Comparison of ENCODE assay signal across 9 mouse cellular contexts in genomic region chr6:113605224-113605545, GRCm38 (mm10). TPM values are rescaled to one million over a fixed set of nuclear protein-coding genes. Genes with fewer than 3 reads are reported as not detected.
DNase-seq lines count a peak whose midpoint lies in the region; ATAC-seq lines count a peak whose summit lies in the region.
"Had no signal": no experiment of that assay in that cellular context is flagged by ENCODE, and none has a peak within 500 bp of the region (broad histone marks: within the 10 kb centered on the region; RNA-seq: fewer than 3 reads in every experiment).

No protein-coding gene starts in this region.

- peak overlapping the region; percentile 91 for H3K4me2 ChIP-seq in forebrain, embryonic 12.5 days
- H3K4me2 ChIP-seq in liver, embryonic 16.5 days (ENCODE audit: low read depth, low read length), result peak overlapping the region; percentile 81

- DNase-seq in frontal cortex, postnatal 10 days (ENCODE audit: low spot score in 2 of 2), result no peak
- no peak for DNase-seq in thymus, postnatal 10 days (ENCODE audit: low spot score in 2 of 2)
- DNase-seq in adrenal gland, adult 2 months, result no peak
- no peak for DNase-seq in layer of hippocampus, adult 9-10 months (ENCODE audit: low spot score)

- peak overlapping the region; percentile 89 for H3K9ac ChIP-seq in forebrain, embryonic 12.5 days
- peak overlapping the region; percentile 90 for H3K9ac ChIP-seq in liver, embryonic 16.5 days (ENCODE audit: low read depth, low read length)

- H3K27me3 ChIP-seq in forebrain, embryonic 12.5 days, result no peaks in the 10 kb centered on the region
- H3K27me3 ChIP-seq in liver, embryonic 16.5 days (ENCODE audit: control insufficient read depth, insufficient read depth, low read depth, low read length), result no peaks in the 10 kb centered on the region

- H3K9me3 ChIP-seq in forebrain, embryonic 12.5 days, result no peaks in the 10 kb centered on the region
- H3K9me3 ChIP-seq in liver, embryonic 16.5 days (replicated peaks; ENCODE audit: control insufficient read depth, low read length), result no peaks in the 10 kb centered on the region

- peaks cover 25% of the 10 kb centered on the region for H3K4me1 ChIP-seq in forebrain, embryonic 12.5 days
- peaks cover 17% of the 10 kb centered on the region for H3K4me1 ChIP-seq in liver, embryonic 16.5 days (ENCODE audit: control insufficient read depth, low read depth, low read length)

- peak overlapping the region; percentile 62; the same call in 1 of the 2 replicates for H3K27ac ChIP-seq in forebrain, embryonic 12.5 days
- H3K27ac ChIP-seq in liver, embryonic 16.5 days (ENCODE audit: low read length), result peak overlapping the region; percentile 83; the same call in 1 of the 2 replicates

- H3K4me3 ChIP-seq in forebrain, embryonic 12.5 days (replicated peaks), result peak overlapping the region; percentile 95
- peak overlapping the region; percentile 94 for H3K4me3 ChIP-seq in liver, embryonic 16.5 days (ENCODE audit: low read depth, low read length)

- WGBS in forebrain, embryonic 12.5 days, result 5% methylated on average over 10 of the region's 10 CpGs
- WGBS in liver, embryonic 16.5 days (ENCODE audit: insufficient replicate concordance), result 1% methylated on average over 10 of the region's 10 CpGs

- ATAC-seq in frontal cortex, adult (ENCODE audit: low TSS enrichment), result peak; percentile 21
- ATAC-seq in CD4-positive, CD25-positive, alpha-beta regulatory T cell, adult 4 months, result peak; percentile 16
- no peak for ATAC-seq in forebrain, embryonic 12.5 days (ENCODE audit: low FRiP score)
- peak; percentile 4; the same call in 1 of the 2 replicates for ATAC-seq in liver, embryonic 16.5 days (ENCODE audit: low read depth)

- H3K36me3 ChIP-seq in forebrain, embryonic 12.5 days (replicated peaks), result peaks cover 7% of the 10 kb centered on the region; the same call in 1 of the 2 replicates
- H3K36me3 ChIP-seq in liver, embryonic 16.5 days (ENCODE audit: control insufficient read depth, insufficient read depth), result no peaks in the 10 kb centered on the region

RNA-seq across cellular contexts. Expression of gene Brk1, which starts 0.6 kb away (rescaled TPM):
- polyA plus RNA-seq in CD4-positive, CD25-positive, alpha-beta regulatory T cell, adult 4 months (2017; shearing (Covaris generic)), result 100 to 1,000 TPM; 273 to 296 TPM
- 189 and 194 TPM in 2 replicates for polyA plus RNA-seq in forebrain, embryonic 12.5 days (2016; fragmentation: Nextera tagmentation; extraction: Ambion mirVana)
- polyA plus RNA-seq in liver, embryonic 16.5 days (2015; fragmentation: Nextera tagmentation; extraction: Ambion mirVana), result 77.9 and 78.0 TPM in 2 replicates
- 100 to 1,000 TPM; 181 to 201 TPM for total RNA-seq in adrenal gland, adult 2 months (2021)
- 113 and 167 TPM in 2 replicates for polyA plus RNA-seq in adrenal gland, adult 2 months (2012; rRNA removed)

RNA-seq across cellular contexts. Expression of gene Fancd2os, which starts 4.7 kb away (rescaled TPM):
- not detected for polyA plus RNA-seq in CD4-positive, CD25-positive, alpha-beta regulatory T cell, adult 4 months (2017; shearing (Covaris generic))
- polyA plus RNA-seq in forebrain, embryonic 12.5 days (2016; fragmentation: Nextera tagmentation; extraction: Ambion mirVana), result 0.28 and 0.35 TPM in 2 replicates
- polyA plus RNA-seq in liver, embryonic 16.5 days (2015; fragmentation: Nextera tagmentation; extraction: Ambion mirVana), result not detected in 2 replicates
- total RNA-seq in adrenal gland, adult 2 months (2021), result under 1 TPM in 1 of 2 experiments, not detected in 1; 0.21 TPM
- polyA plus RNA-seq in adrenal gland, adult 2 months (2012; rRNA removed), result 0.15 TPM in 1 of 2 replicates, not detected in the other
- polyA plus RNA-seq: large intestine, adult 2 months had no signal

RNA-seq across cellular contexts. Expression of gene Vhl, which starts 18.6 kb away (rescaled TPM):
- polyA plus RNA-seq in CD4-positive, CD25-positive, alpha-beta regulatory T cell, adult 4 months (2017; shearing (Covaris generic)), result 10 to 100 TPM; 10.4 to 17.3 TPM
- 54.9 and 61.8 TPM in 2 replicates for polyA plus RNA-seq in forebrain, embryonic 12.5 days (2016; fragmentation: Nextera tagmentation; extraction: Ambion mirVana)
- 9.0 and 9.1 TPM in 2 replicates for polyA plus RNA-seq in liver, embryonic 16.5 days (2015; fragmentation: Nextera tagmentation; extraction: Ambion mirVana)
- 10 to 100 TPM; 22.5 to 26.3 TPM for total RNA-seq in adrenal gland, adult 2 months (2021)
- polyA plus RNA-seq in adrenal gland, adult 2 months (2012; rRNA removed), result 16.8 and 21.4 TPM in 2 replicates

RNA-seq across cellular contexts. Expression of gene Irak2, which starts 33.1 kb away (rescaled TPM):
- 10 to 100 TPM; 27.3 to 40.1 TPM for polyA plus RNA-seq in CD4-positive, CD25-positive, alpha-beta regulatory T cell, adult 4 months (2017; shearing (Covaris generic))
- 0.63 and 1.6 TPM in 2 replicates for polyA plus RNA-seq in forebrain, embryonic 12.5 days (2016; fragmentation: Nextera tagmentation; extraction: Ambion mirVana)
- polyA plus RNA-seq in liver, embryonic 16.5 days (2015; fragmentation: Nextera tagmentation; extraction: Ambion mirVana), result 12.4 and 13.2 TPM in 2 replicates
- total RNA-seq in adrenal gland, adult 2 months (2021), result 10 to 100 TPM; 22.4 to 23.6 TPM
- polyA plus RNA-seq in adrenal gland, adult 2 months (2012; rRNA removed), result 17.4 and 20.0 TPM in 2 replicates
